Mouse (Mus musculus): ENCODE measurements at regions not wholly inside any gene's neighbourhood (a gene's known extent, or its start where the extent isn't known, plus 50 kb on each side); places are given as distances from the start of the nearest gene placed in this dataset.
"Not testable (repeated sequence)": the region's sequence is repeated elsewhere in the genome, so short reads cannot be mapped to it uniquely, and the experiment has no call there.

GRCm38 (mm10) chr1:96626271-96626670, 245.7 kb downstream of the Slco4c1 start:
- no peak for DNase-seq (ENCODE audit: low spot score)

- not testable (repeated sequence) for DNase-seq (ENCODE audit: low spot score)
Observed at GRCm38 (mm10) chr1:96625326-96625725, 246.6 kb downstream of the Slco4c1 start.

- no peak for DNase-seq (ENCODE audit: low spot score)
Observed at GRCm38 (mm10) chr1:96596141-96596540, 275.8 kb downstream of the Slco4c1 start.

- DNase-seq (ENCODE audit: low spot score): no peak
Observed at GRCm38 (mm10) chr1:96569281-96569680, 302.7 kb downstream of the Slco4c1 start.

GRCm38 (mm10) chr1:96563279-96563910, 308.6 kb downstream of the Slco4c1 start:
- no peak for DNase-seq (ENCODE audit: low spot score)

- no peak for DNase-seq (ENCODE audit: low spot score)
Observed at GRCm38 (mm10) chr1:96556258-96556657, 315.7 kb downstream of the Slco4c1 start.

- DNase-seq (ENCODE audit: low spot score): peak; percentile 1
Observed at GRCm38 (mm10) chr1:96519347-96519746, 352.6 kb downstream of the Slco4c1 start.

GRCm38 (mm10) chr1:96501007-96501406, 371.0 kb downstream of the Slco4c1 start:
- no peak for DNase-seq (ENCODE audit: low spot score)

- DNase-seq (ENCODE audit: low spot score): no peak
Observed at GRCm38 (mm10) chr1:96482816-96483215, 389.2 kb downstream of the Slco4c1 start.

GRCm38 (mm10) chr1:96450852-96451251, 421.1 kb downstream of the Slco4c1 start:
- no peak for DNase-seq (ENCODE audit: low spot score)

- no peak for DNase-seq (ENCODE audit: low spot score)
Observed at GRCm38 (mm10) chr1:96445215-96445614, 426.8 kb downstream of the Slco4c1 start.

- no peak for DNase-seq (ENCODE audit: low spot score)
Observed at GRCm38 (mm10) chr1:96433057-96433456, 438.9 kb downstream of the Slco4c1 start.

GRCm38 (mm10) chr1:96423481-96423880, 448.5 kb downstream of the Slco4c1 start:
- DNase-seq (ENCODE audit: low spot score): no peak

GRCm38 (mm10) chr1:96410837-96411612, 460.9 kb downstream of the Slco4c1 start:
- no peak for DNase-seq (ENCODE audit: low spot score)

- DNase-seq (ENCODE audit: low spot score): no peak
Observed at GRCm38 (mm10) chr1:96397982-96398381, 474.0 kb downstream of the Slco4c1 start.

GRCm38 (mm10) chr1:96388417-96388816, 483.6 kb downstream of the Slco4c1 start:
- DNase-seq (ENCODE audit: low spot score): no peak

GRCm38 (mm10) chr1:96385916-96386315, 486.1 kb downstream of the Slco4c1 start:
- no peak for DNase-seq (ENCODE audit: low spot score)

GRCm38 (mm10) chr1:96362713-96363441, 509.1 kb downstream of the Slco4c1 start:
- no peak for DNase-seq (ENCODE audit: low spot score)

GRCm38 (mm10) chr1:96347231-96347630, 524.7 kb downstream of the Slco4c1 start:
- no peak for DNase-seq (ENCODE audit: low spot score)

- DNase-seq (ENCODE audit: low spot score): no peak
Observed at GRCm38 (mm10) chr1:96346465-96347002, 525.4 kb downstream of the Slco4c1 start.

GRCm38 (mm10) chr1:96315721-96316120, 556.2 kb downstream of the Slco4c1 start:
- no peak for DNase-seq (ENCODE audit: low spot score)

- DNase-seq (ENCODE audit: low spot score): no peak
Observed at GRCm38 (mm10) chr1:96301238-96301637, 570.7 kb downstream of the Slco4c1 start.

Data from heart, adult 8-10 months (tissue).